Mouse (Mus musculus) C2C12 (cell line): ENCODE data around the gene Fosb. TPM values are rescaled to one million over a fixed set of nuclear protein-coding genes. Genes with fewer than 3 reads are reported as not detected.

Source experiments
- H3K27me3 ChIP-seq: one replicate; pipeline ENCODE4 v1.6.1; 2011; ENCODE audit not compliant: control insufficient read depth, insufficient read depth, insufficient read length
- H3K36me3 ChIP-seq: one replicate; pipeline ENCODE4 v1.6.1; 2011; ENCODE audit not compliant: control insufficient read depth, insufficient read depth
- H3K4me3 ChIP-seq: one replicate; pipeline ENCODE4 v1.5.1; 2011; ENCODE audit warnings: mild to moderate bottlenecking, control low read depth; ENCODE audit not compliant: poor library complexity, insufficient read depth, severe bottlenecking
- H3K79me2 ChIP-seq: one replicate; pipeline ENCODE4 v1.6.1; 2011; ENCODE audit not compliant: control insufficient read depth, insufficient read depth
- H3K79me3 ChIP-seq: one replicate; pipeline ENCODE4 v1.6.1; 2011; ENCODE audit warnings: low read depth, control low read depth
- H3ac ChIP-seq: one replicate; pipeline ENCODE3; 2011; ENCODE audit warnings: low read depth; ENCODE audit not compliant: control insufficient read depth, insufficient read length
- CEBPB ChIP-seq: IDR thresholded peaks from one replicate; pipeline ENCODE4 v1.6.1; 2011; ENCODE audit warnings: low read depth, mild to moderate bottlenecking, control low read depth, moderate library complexity
- CTCF ChIP-seq: IDR thresholded peaks from one replicate; pipeline ENCODE4 v1.5.1; 2011; ENCODE audit not compliant: control insufficient read depth, insufficient read depth, insufficient read length
- FOSL1 ChIP-seq: IDR thresholded peaks from one replicate; pipeline ENCODE4 v1.8.0; 2011; ENCODE audit warnings: mild to moderate bottlenecking, low read length; ENCODE audit not compliant: poor library complexity, insufficient read depth, severe bottlenecking
- MAX ChIP-seq: IDR thresholded peaks from one replicate; pipeline ENCODE4 v1.6.1; 2011; ENCODE audit warnings: mild to moderate bottlenecking, control low read depth
- MYOD1 ChIP-seq: IDR thresholded peaks from one replicate; pipeline ENCODE4 v1.6.1; 2011; ENCODE audit warnings: low read depth; ENCODE audit not compliant: control insufficient read depth, insufficient read length
- MYOG ChIP-seq: IDR thresholded peaks from one replicate; pipeline ENCODE4 v1.6.1; 2011; ENCODE audit not compliant: control insufficient read depth, insufficient read length; ENCODE audit errors: extremely low read depth
- USF1 ChIP-seq: IDR thresholded peaks from one replicate; pipeline ENCODE4 v1.6.1; 2011; ENCODE audit warnings: low read depth, mild to moderate bottlenecking, control low read depth, moderate library complexity
- polyA plus RNA-seq: library from polyadenylated mRNA; unstranded; fragments of >200 nt; fragmentation: generic; extraction: Trizol; gene quantifications from one replicate; pipeline ENCODE4 v1.2.1, GENCODE M21; 2012; ENCODE audit warnings: missing spikeins

Gene Fosb
- polyA plus RNA-seq, 1 experiment = 1.4 TPM

DNA sequence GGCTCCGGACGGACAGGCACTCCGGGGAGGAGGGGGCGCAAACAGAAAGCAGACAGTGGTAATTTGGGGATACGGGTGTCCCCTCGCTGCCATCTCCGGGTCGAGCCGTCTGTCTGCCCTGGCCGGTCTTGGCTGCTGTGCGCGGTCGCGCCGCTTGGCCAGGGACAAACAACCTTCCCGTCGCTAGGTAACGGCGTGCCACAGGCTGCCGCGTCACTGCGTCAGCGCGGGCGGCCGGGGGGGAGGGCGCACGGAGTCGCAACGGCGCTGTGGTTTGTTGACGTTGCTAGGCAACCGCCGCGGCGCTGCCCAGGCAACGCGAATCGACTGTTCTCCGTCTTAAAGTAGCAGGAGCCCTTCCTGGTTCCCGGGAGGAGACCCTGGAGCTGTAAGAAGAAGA, 10.1 kb upstream of the Fosb start:
- Histone ChIP-seq H3K36me3 (no peaks in the 10 kb centered on the region), H3K79me2 (no peaks in the 10 kb centered on the region), H3K27me3 (no peaks in the 10 kb centered on the region), H3ac (peak overlapping the region; percentile 31), H3K4me3 (peak overlapping the region; percentile 21), H3K79me3 (no peaks in the 10 kb centered on the region)
- TF ChIP-seq USF1 (no peak), CEBPB (no peak)

DNA sequence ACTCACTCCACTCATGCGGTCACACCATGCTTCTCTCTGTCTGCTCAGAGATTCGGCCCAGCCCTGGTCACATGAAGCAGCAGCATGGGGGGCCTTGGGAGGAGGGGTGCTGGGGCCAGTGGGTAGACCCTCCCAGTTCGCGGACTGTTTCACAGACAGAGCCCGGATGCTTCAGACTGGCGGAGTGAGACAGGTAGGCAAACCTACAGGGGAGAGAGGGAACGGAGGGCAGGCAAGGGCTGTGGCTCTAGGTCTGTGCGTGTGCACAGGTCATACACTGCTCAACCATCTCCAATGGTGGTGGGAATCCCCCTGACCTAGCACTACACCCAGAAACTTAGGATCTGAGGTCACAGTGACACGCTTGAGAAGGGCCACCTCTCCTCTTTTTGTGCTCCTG, 9.6 kb upstream of the Fosb start:
- H3ac ChIP-seq = peak overlapping the region; percentile 31
- H3K27me3 ChIP-seq = no peaks in the 10 kb centered on the region
- no peaks in the 10 kb centered on the region for H3K79me2 ChIP-seq
- no peaks in the 10 kb centered on the region for H3K36me3 ChIP-seq
- peak overlapping the region; percentile 21 for H3K4me3 ChIP-seq
- no peak for TF ChIP-seq FOSL1
- no peak for TF ChIP-seq MYOD1
- TF ChIP-seq MAX = no peak
- TF ChIP-seq USF1 = no peak
- TF ChIP-seq CEBPB = no peak
- TF ChIP-seq MYOG = no peak
- TF ChIP-seq CTCF = no peak
- no peaks in the 10 kb centered on the region for H3K79me3 ChIP-seq

- Histone ChIP-seq H3K27me3 (no peaks in the 10 kb centered on the region), H3K36me3 (no peaks in the 10 kb centered on the region), H3K4me3 (no peak overlapping the region), H3K79me3 (no peaks in the 10 kb centered on the region), H3K79me2 (no peaks in the 10 kb centered on the region), H3ac (no peak overlapping the region)
- TF ChIP-seq MYOG (no peak), USF1 (no peak), CTCF (no peak), MYOD1 (no peak), FOSL1 (no peak), MAX (no peak), CEBPB (no peak)
These were observed 8.8 kb upstream of the Fosb start for GRCm38 (mm10) chr7:19318676-19319075.

DNA sequence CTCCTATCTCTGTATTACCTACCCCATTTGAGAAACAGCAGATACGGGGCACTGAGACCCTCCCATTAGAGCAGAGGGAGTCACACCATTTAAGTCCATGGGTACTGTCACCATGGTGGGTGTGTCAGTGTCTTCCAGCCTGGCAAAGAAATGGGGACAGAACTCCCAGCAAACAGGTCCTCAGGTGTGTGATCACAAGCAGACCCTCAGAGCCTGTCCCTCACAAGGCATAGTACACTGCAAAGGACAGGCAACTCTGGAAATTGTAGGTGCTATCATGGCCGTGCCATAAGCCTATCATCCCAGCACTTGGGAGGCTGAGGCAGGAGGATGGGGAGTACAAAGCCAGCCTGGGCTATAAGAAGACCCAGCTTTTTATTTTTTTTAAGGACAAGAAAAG, 8.3 kb upstream of the Fosb start:
- H3K36me3 ChIP-seq = no peaks in the 10 kb centered on the region
- no peaks in the 10 kb centered on the region for H3K79me2 ChIP-seq
- no peaks in the 10 kb centered on the region for H3K79me3 ChIP-seq
- H3K4me3 ChIP-seq = no peak overlapping the region
- H3K27me3 ChIP-seq = no peaks in the 10 kb centered on the region
- no peak overlapping the region for H3ac ChIP-seq
- TF ChIP-seq MYOD1 (no peak), CEBPB (no peak), FOSL1 (no peak), MAX (no peak), CTCF (no peak), MYOG (no peak), USF1 (no peak)

- no peaks in the 10 kb centered on the region for H3K79me3 ChIP-seq
- H3K27me3 ChIP-seq = no peaks in the 10 kb centered on the region
- H3K4me3 ChIP-seq = no peak overlapping the region
- H3K36me3 ChIP-seq = no peaks in the 10 kb centered on the region
- H3K79me2 ChIP-seq = no peaks in the 10 kb centered on the region
- no peak for TF ChIP-seq CTCF
- peak; percentile 46 for TF ChIP-seq MYOD1
- TF ChIP-seq MAX = peak; percentile 81
- TF ChIP-seq USF1 = peak; percentile 88
- TF ChIP-seq FOSL1 = peak; percentile 76
- TF ChIP-seq CEBPB = no peak
- TF ChIP-seq MYOG = no peak
- H3ac ChIP-seq = no peak overlapping the region
These were observed 6.8 kb upstream of the Fosb start for GRCm38 (mm10) chr7:19316451-19317161.

DNA sequence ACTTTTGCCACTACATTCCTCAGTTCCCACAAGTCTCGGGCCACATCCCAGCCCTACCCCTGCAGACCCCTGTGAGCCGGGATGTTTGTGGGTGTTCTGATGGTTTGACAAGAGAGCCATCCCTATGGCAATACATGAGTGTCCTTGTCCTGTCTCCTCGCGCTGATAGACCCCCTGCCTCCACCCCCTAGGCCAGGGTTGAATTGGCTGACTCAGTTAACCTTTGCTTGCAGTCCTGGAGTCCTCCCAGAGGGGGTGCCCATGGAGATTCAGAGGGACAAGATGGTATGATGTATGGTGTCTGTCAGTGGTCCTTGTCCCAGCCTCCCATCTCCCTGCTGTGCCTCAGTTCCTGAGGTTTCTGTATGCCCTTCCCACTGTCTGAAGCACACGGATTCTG, 4.2 kb upstream of the Fosb start:
- Histone ChIP-seq H3K36me3 (no peaks in the 10 kb centered on the region), H3K79me2 (no peaks in the 10 kb centered on the region), H3K4me3 (no peak overlapping the region), H3K79me3 (no peaks in the 10 kb centered on the region), H3ac (no peak overlapping the region), H3K27me3 (no peaks in the 10 kb centered on the region)
- TF ChIP-seq MYOG (no peak), MYOD1 (no peak), MAX (no peak), USF1 (no peak), FOSL1 (no peak), CTCF (no peak)
